Mouse (Mus musculus) cerebral cortex, adult 2 months (tissue): ENCODE results near the gene Fam169a.

Source experiments
- WGBS: fragments of 180-500 bp; shearing (Covaris S2); methylation state at CpG from one replicate; pipeline ENCODE4 v1.1.7; 2018; 5-methylcytosine and 5-hydroxymethylcytosine counted together

Fam169a gene

DNA sequence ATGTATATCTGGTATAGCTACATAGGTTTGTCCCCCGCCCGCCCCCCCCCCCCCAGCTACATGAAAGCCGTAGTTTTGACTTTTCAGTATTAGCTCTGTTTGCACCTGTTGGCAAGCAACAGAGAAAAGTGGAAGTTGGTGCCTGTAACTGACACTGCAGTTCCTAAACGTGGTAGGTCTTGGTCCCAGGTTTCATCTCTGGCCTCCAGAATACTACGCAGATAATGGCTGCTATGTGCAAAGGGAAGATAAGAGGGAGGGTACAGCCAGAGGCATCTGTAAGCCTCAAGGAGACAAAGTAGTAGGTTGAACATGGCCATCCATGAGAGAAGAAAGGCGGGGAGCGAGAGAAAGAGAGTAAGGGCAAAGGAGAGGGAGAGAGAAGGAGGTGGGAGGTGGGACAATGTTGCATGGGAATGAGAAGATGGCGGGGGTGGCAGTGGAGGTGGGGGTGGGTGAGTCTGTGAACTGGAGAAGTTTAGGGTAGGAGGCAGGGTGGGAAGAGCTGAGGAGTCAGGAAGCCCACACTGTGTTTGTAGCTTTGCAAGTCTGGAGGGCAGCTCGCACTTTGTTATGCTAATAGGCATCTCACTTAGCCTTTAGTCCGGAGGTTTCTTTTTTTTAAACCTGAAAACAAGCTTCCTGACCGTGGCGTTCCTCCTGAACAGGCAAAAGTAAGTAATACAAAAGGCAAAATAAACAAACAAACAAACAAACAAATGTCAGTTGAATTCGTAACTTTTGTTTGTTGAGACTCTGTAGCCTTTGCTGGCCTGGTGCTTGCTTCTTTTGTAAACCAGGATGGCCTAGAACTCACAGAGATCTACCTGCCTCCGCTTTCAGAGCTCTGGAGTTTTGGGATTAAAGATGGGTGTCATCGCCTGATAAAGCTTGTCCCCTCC lies at the start of gene Fam169a:
TSS of gene Fam169a (plus strand) at position 638 of the 902 bp plus-strand sequence.
- 72% methylated on average over 15 of the region's 15 CpGs for WGBS

- 90% methylated on average over 3 of the region's 3 CpGs for WGBS
These were observed 49.4 kb upstream of the Fam169a start for GRCm38 (mm10) chr13:97017711-97018110.

DNA sequence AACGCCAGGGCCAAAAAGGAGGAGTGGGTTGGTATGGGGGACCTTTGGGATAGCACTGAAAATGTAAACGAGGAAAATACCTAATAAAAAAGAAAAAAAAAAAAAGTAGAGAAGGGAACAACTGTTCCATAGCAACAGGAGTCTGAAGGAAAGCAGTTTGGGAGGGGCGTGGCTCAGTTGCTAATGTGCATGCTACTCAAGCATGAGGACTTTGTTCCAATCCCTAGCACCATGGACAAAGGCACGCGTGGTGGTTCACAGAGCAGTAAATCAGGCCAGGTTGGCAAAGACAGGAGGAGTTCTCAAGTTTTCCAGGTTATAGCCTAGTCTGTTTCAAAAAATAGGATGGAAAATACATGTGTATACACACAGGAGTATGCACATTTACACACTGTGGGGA lies 47.0 kb upstream of the Fam169a start:
- 84% methylated on average over 5 of the region's 5 CpGs for WGBS

DNA sequence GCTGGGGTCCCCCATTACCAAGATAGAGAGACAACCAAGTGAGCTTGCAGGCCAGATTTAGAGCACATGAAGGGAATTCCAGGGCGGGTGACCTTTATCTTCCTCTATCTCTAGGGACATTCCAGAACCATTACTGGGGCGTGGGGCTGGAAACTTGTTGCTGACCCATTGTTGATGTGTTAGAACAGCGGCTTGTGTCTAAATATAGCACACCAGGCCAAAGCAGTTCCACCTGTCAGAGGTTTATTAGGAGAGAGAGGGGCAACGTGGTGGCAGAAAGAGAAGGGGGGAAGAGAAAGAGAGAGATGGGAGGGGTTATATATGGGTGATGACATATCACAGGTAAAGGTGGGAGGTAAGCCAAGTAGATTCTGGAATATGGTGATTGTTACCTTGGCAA lies 45.2 kb upstream of the Fam169a start:
- WGBS = 69% methylated on average over 4 of the region's 4 CpGs

GRCm38 (mm10) chr13:97030075-97030474 lies 37.0 kb upstream of the Fam169a start:
- WGBS = 92% methylated on average over 13 of the region's 13 CpGs

DNA sequence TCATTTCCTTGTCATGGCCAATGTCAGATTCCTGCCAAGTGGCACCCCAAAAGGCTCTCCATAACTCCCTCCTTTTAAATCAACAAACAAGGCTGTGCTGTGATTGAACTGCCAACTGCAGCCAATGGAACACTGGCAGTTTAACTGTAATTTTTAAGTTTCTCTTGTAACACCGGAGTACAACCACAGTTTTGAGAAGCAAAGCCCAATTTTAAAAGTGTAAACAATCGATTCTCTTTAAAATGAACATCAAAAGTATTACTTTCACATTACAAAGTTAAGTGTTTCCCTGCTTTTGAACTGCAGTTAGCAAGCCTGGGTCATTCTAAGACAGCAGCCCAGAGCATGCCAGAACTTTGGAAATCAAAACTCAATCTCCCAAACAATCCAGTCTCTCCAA lies 32.8 kb upstream of the Fam169a start, which contains the start of gene 1700029F12Rik:
TSS of gene 1700029F12Rik (minus strand) at position 101 of the 400 bp plus-strand sequence.
- 70% methylated on average over 2 of the region's 2 CpGs for WGBS

GRCm38 (mm10) chr13:97051158-97051557 lies 15.9 kb upstream of the Fam169a start:
- WGBS = 54% methylated on average over 6 of the region's 6 CpGs

- 11% methylated on average over 11 of the region's 11 CpGs for WGBS
These were observed 14.4 kb upstream of the Fam169a start for GRCm38 (mm10) chr13:97052667-97053066.

DNA sequence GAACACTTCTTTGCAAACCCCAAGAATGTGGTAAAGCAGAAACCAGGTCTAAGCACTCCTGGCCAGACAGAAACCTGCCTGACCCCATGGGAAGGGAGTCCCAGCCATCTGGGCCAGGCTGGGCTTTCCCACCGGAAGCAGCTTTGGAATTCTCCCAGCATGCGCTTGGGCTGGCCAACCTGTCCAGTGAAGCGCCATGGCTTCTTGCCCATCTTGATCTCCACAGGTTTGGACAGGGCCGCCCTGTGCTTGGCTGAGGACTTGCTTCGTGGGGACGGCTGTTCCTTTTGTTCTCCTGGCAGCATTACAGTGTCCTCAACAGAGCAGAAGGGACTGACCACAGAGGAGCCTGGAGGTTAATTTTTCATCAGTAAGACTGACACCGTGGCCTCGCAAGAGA lies 13.2 kb upstream of the Fam169a start:
- 70% methylated on average over 8 of the region's 8 CpGs for WGBS

- 66% methylated on average over 4 of the region's 4 CpGs for WGBS
These were observed 9.3 kb upstream of the Fam169a start for GRCm38 (mm10) chr13:97057817-97058216.

DNA sequence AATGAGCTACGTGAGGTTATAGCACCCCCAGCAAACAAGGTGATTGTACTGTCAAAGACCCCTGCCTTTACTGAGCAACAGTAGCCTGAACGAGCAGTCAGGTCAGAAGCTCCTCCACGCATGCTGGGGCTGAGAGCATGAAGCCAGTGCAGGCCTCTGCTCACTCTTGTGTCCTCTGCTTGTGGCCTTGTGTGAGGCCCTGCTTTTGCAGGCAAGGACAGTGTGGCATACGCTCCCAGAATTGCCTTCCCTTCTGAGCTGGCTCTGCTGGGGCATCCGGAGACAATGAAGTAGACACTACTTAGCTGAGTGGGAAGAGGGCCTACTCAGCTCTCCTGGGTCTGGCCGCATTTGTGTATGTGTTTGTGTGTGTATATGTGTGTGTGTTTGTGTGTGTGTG lies 7.3 kb upstream of the Fam169a start:
- WGBS = 95% methylated on average over 6 of the region's 6 CpGs

- 64% methylated on average over 8 of the region's 8 CpGs for WGBS
These were observed 6.8 kb upstream of the Fam169a start for GRCm38 (mm10) chr13:97060331-97060730.

DNA sequence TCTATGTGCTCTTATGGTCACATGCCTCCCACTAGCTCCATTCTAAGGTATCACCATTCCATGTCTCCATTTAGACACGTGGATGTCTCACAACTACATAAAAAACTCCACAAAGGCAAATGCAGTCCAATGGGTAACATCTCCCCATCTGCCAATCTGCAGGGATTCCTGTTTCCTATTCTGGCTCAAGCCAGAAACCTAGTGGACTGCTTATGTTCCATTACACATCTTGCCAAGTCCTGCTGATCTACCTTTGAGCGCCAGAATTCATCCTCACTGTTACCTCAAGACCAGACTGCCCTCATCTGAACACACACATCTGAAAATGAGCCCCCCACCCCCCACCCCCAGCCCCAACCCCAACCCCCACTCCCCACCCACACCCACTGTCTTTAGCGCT lies 4.9 kb upstream of the Fam169a start:
- WGBS = 77% methylated on average over 3 of the region's 3 CpGs

GRCm38 (mm10) chr13:97063431-97063830 lies 3.7 kb upstream of the Fam169a start:
- 83% methylated on average over 2 of the region's 2 CpGs for WGBS

- WGBS = 44% methylated on average over 3 of the region's 3 CpGs
These were observed 2.7 kb upstream of the Fam169a start for GRCm38 (mm10) chr13:97064413-97064812.

DNA sequence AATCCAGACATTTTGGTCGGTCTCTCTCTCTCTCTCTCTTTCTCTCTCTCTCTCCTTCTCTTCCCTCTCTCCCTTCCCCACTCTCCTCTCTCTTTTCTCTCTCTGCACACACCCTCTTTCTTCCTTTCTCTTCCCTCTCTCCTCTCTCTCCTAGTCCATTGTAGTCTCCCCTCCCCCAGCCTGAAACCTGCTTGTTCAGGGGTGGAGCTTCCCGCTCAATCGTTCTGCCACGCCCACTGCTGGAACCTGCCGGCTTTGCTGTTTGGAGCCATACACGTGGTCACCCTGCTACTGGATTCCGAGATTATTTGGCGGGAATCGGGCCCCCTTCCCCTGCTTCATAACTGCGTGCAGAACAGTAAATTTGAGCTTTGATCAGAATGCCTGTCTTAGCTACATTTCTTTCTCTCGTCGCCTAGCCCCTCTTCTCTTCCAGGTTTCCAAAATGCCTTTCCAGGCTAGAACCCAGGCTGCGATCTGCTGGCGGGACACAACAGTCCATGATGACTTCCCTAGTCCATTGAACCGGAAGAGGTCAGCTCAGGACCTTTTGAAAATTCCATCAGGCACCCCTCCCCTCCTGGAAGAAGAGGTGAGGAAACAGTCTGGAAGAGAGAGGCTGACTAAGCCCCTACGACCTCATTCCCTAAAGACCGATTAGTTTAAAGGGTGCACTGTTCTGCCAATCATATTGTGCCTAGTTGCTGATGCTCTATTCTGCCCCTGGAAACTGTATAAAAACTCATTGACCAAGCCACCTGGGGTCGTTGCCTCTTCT lies 2.1 kb upstream of the Fam169a start:
- WGBS = 44% methylated on average over 18 of the region's 18 CpGs

- WGBS = 72% methylated on average over 6 of the region's 6 CpGs
These were observed 605 bp downstream of the Fam169a start for GRCm38 (mm10) chr13:97067691-97068090.

GRCm38 (mm10) chr13:97068151-97068550 lies 1.1 kb downstream of the Fam169a start:
- WGBS = 72% methylated on average over 8 of the region's 8 CpGs

DNA sequence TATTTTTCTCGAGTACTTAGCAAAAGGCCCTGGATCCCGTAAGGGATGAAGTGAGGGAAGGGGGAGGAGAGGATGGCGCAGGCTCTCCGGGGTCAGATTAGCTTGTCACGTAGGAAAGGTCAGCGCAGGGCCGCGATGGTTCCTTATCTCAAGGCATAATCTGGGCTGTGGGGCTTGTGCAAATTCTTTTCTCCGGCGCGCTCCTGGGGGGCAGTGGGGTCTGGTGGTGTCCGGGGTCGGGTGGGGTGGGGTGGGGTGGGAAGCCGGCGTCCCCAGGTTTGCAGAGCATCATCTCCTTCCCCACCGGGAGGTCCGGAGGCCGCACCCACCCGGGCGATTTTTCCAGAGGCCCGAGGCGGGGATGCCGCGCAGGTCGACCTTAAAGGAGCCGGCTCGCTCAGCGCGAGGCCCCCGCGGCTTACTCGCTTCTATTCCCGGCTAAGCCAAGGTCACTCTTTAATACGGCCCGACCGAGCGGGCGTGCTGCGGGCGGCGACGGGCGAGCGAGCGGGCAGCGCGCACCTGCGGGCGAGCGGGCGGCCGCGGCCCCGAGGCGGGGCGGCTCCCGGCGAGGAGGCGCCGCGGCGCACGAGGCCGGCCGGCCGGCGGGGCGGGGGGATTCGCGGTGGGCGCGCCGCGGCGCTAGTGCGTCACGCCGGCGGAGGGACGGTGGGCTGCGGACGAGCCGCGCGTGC lies 4.0 kb downstream of the Fam169a start:
- 3% methylated on average over 85 of the region's 85 CpGs for WGBS

- WGBS = 3% methylated on average over 70 of the region's 76 CpGs
These were observed 4.6 kb downstream of the Fam169a start for GRCm38 (mm10) chr13:97071626-97072241.

GRCm38 (mm10) chr13:97073497-97073896 lies 6.4 kb downstream of the Fam169a start:
- WGBS = 53% methylated on average over 1 of the region's 1 CpGs

DNA sequence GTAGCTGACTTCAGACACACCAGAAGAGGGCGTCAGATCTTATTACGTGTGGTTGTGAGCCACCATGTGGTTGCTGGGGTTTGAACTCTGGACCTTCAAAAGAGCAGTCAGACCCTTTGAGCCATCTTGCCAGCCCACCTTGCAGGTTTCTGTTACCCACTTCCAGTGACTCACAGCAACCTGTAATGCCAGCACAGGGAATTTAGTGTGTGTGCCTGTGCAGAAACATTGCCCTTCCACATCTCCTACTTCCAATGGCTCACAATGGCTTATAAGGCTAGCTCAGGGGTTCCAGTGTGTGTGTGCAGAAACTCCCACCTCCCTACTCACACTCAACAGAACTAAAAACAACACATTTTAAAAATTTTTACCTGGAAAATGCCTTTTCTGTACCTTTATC lies 10.5 kb downstream of the Fam169a start:
- WGBS = 96% methylated on average over 2 of the region's 2 CpGs
